Mouse (Mus musculus) hindbrain, postnatal 0 days (tissue): ENCODE results near the gene Ak4. TPM values are rescaled to one million over a fixed set of nuclear protein-coding genes. Genes with fewer than 3 reads are reported as not detected.
A peak's percentile ranks its signal among the peaks of the same experiment; 100 is the strongest.

Experiments used
- ATAC-seq: fragments of 200-750 bp; cut with Nextera tagmentation; 2 replicates; pipeline ENCODE4 v1.8.0; 2017; ENCODE audit warnings: mild to moderate bottlenecking, moderate TSS enrichment, moderate library complexity
- DNase-seq: peaks from one replicate; pipeline ENCODE4 v3.0.0-alpha.2; 2015; ENCODE audit warnings: low spot score
- H3K27ac ChIP-seq: fragments of 300-500 bp; sonication (generic); 2 replicates; pipeline ENCODE4 v1.5.1; 2014; ENCODE audit warnings: mild to moderate bottlenecking
- H3K27me3 ChIP-seq: fragments of 300-500 bp; sonication (generic); 2 replicates; pipeline ENCODE4 v1.6.1; 2014; ENCODE audit warnings: low read length, mixed read lengths; ENCODE audit not compliant: insufficient read depth
- H3K36me3 ChIP-seq: fragments of 300-500 bp; sonication (generic); 2 replicates; pipeline ENCODE4 v1.6.1; 2014; ENCODE audit warnings: low read length, mixed read lengths; ENCODE audit not compliant: insufficient read depth
- H3K4me1 ChIP-seq: fragments of 300-500 bp; sonication (generic); 2 replicates; pipeline ENCODE4 v1.6.1; 2014; ENCODE audit warnings: antibody characterized with exemption, low read length, mixed read lengths; ENCODE audit not compliant: insufficient read depth
- H3K4me2 ChIP-seq: fragments of 300-500 bp; sonication (generic); 2 replicates; pipeline ENCODE4 v1.6.1; 2014; ENCODE audit warnings: low read depth, mild to moderate bottlenecking, low read length, moderate library complexity, mixed read lengths
- H3K4me3 ChIP-seq: fragments of 300-500 bp; sonication (generic); 2 replicates; pipeline ENCODE4 v1.5.1; 2014; ENCODE audit warnings: low read length
- H3K9ac ChIP-seq: fragments of 300-500 bp; sonication (generic); replicated peaks from 2 replicates; pipeline ENCODE4 v1.6.1; 2014; ENCODE audit warnings: mild to moderate bottlenecking, low read length, moderate library complexity, mixed read lengths
- H3K9me3 ChIP-seq: fragments of 300-500 bp; sonication (generic); 2 replicates; pipeline ENCODE4 v1.6.1; 2016; ENCODE audit warnings: low read length, mixed read lengths
- CTCF ChIP-seq: IDR thresholded peaks from 2 replicates; pipeline ENCODE4 v1.5.1; 2016; ENCODE audit warnings: antibody characterized with exemption, control low read depth, low read depth
- WGBS: fragments of 180-500 bp; shearing (Covaris S2); extraction: QIAGEN DNeasy Blood & Tissue Kit; methylation state at CpG from one replicate; pipeline ENCODE4 v1.1.7; 2014; 5-methylcytosine and 5-hydroxymethylcytosine counted together
- polyA plus RNA-seq: library from polyadenylated mRNA; unstranded; fragments of >200 nt; fragmentation: Nextera tagmentation; extraction: Ambion mirVana; gene quantifications from 2 replicates; pipeline ENCODE4 v1.2.1, GENCODE M21; 2015
- total RNA-seq: library from RNA; depleted of rRNA; stranded (reverse); fragments of >200 nt; gene quantifications from 2 replicates; pipeline ENCODE4 v1.2.3, GENCODE M21; 2014

Gene Ak4
- total and polyA plus RNA-seq, 2 experiments from 2014 or later, result 8.4 to 23.6 TPM

DNA sequence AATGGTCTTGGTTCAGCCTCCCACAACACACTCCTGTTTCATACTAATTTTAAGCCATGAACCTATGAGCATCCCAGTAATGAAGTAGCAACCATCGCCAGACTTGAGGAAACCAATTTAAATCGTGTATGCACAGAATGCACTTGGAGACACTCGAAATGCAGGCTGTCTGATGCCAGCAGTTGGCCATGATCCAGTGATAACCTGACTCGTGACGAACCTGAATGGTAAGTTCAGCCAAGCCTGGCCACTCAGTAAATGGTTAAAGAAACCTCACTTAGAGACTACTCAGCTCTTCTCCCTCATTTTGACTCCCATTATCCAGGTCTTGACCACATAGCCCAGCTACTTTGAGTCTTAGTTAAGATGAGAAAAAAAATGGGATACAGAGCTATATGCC lies 50.2 kb downstream of the Ak4 start:
- WGBS, result 63% methylated on average over 5 of the region's 5 CpGs
- Histone ChIP-seq H3K4me1 (no peaks in the 10 kb centered on the region), H3K27ac (no peak overlapping the region), H3K27me3 (no peaks in the 10 kb centered on the region), H3K9me3 (no peaks in the 10 kb centered on the region), H3K4me2 (no peak overlapping the region), H3K4me3 (no peak overlapping the region), H3K36me3 (no peaks in the 10 kb centered on the region), H3K9ac (no peak overlapping the region)
- DNase-seq (no peak), ATAC-seq (no peak)
- TF ChIP-seq CTCF, result no peak

DNA sequence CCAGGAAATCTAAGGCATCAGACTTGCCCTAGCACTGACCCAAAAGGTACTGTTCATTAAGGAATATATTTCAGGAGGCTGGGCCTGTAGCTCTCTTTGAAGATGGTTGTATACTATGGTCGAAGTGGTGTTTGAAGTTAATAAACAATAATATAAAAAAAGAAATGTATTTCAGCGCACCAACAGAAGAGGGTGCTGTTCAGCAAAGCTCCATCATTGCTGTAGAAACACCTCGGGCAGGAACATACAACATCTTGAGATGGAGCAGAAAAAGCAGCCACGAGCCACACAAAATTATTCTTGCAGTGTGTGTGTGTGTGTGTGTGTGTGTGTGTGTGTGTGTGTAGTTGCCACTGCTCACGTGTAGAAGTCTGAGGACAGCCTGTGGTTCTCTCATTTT lies 51.5 kb downstream of the Ak4 start:
- DNase-seq (no peak), ATAC-seq (no peak)
- peak; percentile 56 for TF ChIP-seq CTCF
- no peak overlapping the region for H3K4me3 ChIP-seq
- H3K9me3 ChIP-seq, result no peaks in the 10 kb centered on the region
- no peak overlapping the region for H3K4me2 ChIP-seq
- H3K27ac ChIP-seq, result no peak overlapping the region
- H3K4me1 ChIP-seq, result no peaks in the 10 kb centered on the region
- H3K27me3 ChIP-seq, result no peaks in the 10 kb centered on the region
- WGBS, result 60% methylated on average over 5 of the region's 5 CpGs
- H3K36me3 ChIP-seq, result no peaks in the 10 kb centered on the region
- H3K9ac ChIP-seq, result no peak overlapping the region

DNA sequence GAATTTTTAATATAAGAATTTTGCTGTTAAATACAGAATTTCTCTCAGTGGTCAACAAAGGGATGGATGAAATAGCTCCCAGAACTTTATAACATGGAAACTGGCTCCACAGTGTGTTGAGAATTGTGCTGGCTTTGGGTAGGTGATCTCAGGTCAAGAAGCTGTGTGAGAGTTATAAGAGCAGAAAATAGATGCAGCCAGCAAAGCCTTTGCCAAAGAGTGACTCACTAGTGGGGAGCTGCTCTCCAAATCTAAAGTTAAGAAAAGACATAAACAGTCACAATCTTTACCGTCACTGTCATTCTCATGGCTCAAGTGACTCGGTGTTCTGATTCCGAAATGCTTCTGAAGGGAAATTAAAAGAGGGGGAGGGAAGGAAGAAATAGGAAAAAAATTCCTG lies 53.7 kb downstream of the Ak4 start:
- no peak for TF ChIP-seq CTCF
- no peak overlapping the region for H3K27ac ChIP-seq
- ATAC-seq (no peak), DNase-seq (no peak)
- no peak overlapping the region for H3K9ac ChIP-seq
- H3K4me1 ChIP-seq, result no peaks in the 10 kb centered on the region
- WGBS, result 90% methylated on average over 3 of the region's 3 CpGs
- no peaks in the 10 kb centered on the region for H3K36me3 ChIP-seq
- no peaks in the 10 kb centered on the region for H3K9me3 ChIP-seq
- H3K4me3 ChIP-seq, result no peak overlapping the region
- H3K4me2 ChIP-seq, result no peak overlapping the region
- H3K27me3 ChIP-seq, result no peaks in the 10 kb centered on the region

DNA sequence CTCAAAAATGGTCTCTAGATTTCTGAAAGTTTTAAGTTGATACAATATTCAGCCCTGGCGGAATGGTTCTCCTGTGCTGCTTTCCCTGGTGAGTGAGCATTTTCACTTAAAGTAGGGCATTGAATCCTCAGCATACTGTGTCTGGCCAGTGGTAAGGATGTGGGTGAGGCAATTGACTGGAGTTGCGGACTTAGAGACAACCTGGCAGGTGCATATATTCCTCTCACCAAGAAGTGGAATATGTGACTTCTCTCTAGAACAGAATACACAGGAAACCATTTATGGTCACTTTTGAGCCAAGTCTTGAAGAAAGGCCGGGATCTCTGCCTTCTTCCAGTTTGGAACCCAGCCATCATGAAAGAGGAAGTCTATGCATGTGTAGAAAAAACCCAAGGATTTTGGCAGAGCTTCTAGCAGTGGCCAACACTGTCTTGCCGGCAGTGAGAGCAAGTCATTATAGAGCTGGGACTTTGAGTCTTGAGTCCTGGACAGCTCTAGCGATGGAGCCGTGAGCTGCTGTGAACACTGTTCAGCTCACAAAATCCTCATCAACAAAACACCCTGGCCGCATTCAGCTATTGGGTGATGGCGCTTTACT lies 71.3 kb downstream of the Ak4 start:
- no peak overlapping the region for H3K4me3 ChIP-seq
- no peaks in the 10 kb centered on the region for H3K4me1 ChIP-seq
- DNase-seq (peak; percentile 34), ATAC-seq (no peak)
- H3K27me3 ChIP-seq, result no peaks in the 10 kb centered on the region
- 78% methylated on average over 8 of the region's 8 CpGs for WGBS
- no peak overlapping the region for H3K9ac ChIP-seq
- H3K27ac ChIP-seq, result no peak overlapping the region
- no peak overlapping the region for H3K4me2 ChIP-seq
- H3K36me3 ChIP-seq, result no peaks in the 10 kb centered on the region
- no peaks in the 10 kb centered on the region for H3K9me3 ChIP-seq
- no peak for TF ChIP-seq CTCF

DNA sequence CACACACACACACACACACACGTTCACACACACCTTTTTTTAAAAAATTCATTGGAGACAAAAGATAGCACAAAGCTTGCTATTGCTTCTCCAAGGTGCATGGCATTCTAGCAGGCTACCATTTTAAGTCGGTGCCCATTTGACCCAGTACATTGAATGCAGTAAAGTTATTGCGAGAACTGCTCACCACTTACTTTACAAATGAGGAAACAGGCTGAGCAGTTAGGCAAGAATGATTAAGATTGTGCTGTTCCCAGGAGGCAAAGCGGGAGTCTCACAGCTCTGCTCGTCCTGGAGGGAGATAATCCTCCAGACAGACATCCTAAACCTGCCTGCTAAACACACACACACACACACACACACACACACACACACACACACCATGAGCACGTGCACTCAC lies 72.6 kb downstream of the Ak4 start:
- H3K9me3 ChIP-seq, result no peaks in the 10 kb centered on the region
- H3K9ac ChIP-seq, result no peak overlapping the region
- ATAC-seq, result no peak
- no peak overlapping the region for H3K4me2 ChIP-seq
- H3K36me3 ChIP-seq, result no peaks in the 10 kb centered on the region
- DNase-seq, result no peak
- no peak for TF ChIP-seq CTCF
- H3K27ac ChIP-seq, result no peak overlapping the region
- no peaks in the 10 kb centered on the region for H3K4me1 ChIP-seq
- no peak overlapping the region for H3K4me3 ChIP-seq
- WGBS, result 77% methylated on average over 6 of the region's 6 CpGs
- H3K27me3 ChIP-seq, result no peaks in the 10 kb centered on the region

DNA sequence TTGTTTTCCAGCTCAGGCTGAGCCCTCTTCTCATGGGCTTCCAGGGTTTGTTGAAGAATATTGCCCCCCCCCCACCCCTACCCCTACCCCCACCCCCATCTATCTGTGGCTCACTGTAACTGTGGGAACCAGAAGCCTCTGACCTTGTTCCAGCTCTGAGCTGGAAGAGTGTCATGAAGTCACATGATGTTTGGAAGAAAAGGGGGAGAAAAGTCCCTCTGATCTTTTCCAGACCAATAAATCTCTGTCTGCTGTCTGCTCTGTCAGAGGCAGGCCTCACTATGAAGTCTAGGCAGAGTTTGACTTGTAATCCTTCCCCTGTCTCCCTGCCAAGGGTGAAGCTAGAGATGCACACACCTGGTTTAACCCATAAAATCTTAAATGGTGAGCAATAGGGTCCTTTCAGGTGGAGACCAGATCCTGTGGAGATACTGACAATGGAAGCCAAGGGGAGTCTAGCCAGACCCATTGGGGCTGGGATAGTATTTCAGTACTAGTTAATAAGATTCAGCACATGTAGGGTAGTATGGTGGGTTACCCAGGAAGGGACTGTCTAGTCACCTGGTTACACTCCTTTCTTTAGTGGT lies 74.6 kb downstream of the Ak4 start:
- H3K9ac ChIP-seq, result no peak overlapping the region
- H3K4me2 ChIP-seq, result no peak overlapping the region
- TF ChIP-seq CTCF, result no peak
- DNase-seq (no peak), ATAC-seq (no peak)
- no peaks in the 10 kb centered on the region for H3K4me1 ChIP-seq
- H3K27ac ChIP-seq, result no peak overlapping the region
- no peaks in the 10 kb centered on the region for H3K36me3 ChIP-seq
- no peaks in the 10 kb centered on the region for H3K9me3 ChIP-seq
- H3K27me3 ChIP-seq, result no peaks in the 10 kb centered on the region
- H3K4me3 ChIP-seq, result no peak overlapping the region

DNA sequence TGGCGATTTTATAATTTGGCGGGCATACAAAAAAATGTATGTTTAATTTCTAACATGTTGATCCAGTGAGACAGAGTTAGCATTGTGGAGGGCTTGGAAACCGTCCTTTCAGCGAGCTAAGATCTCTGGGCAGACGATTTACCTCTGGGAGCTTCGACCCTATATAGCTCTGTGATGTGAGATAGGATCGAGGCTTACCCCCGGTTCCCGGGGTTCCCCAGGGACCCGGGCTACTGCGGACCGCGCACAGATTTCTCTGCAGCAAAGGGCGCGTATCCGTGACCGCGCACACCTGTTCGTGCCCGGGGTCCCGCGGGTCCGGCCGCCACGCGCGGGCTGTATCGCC lies 77.1 kb downstream of the Ak4 start:
- peak; percentile 46 for DNase-seq
- no peaks in the 10 kb centered on the region for H3K36me3 ChIP-seq
- ATAC-seq, result no peak; the same call in 1 of the 2 replicates
- TF ChIP-seq CTCF, result no peak
- H3K4me3 ChIP-seq, result peak overlapping the region; percentile 70
- H3K4me1 ChIP-seq, result no peaks in the 10 kb centered on the region
- H3K9ac ChIP-seq, result peak overlapping the region; percentile 67
- peak overlapping the region; percentile 95 for H3K4me2 ChIP-seq
- WGBS, result 3% methylated on average over 28 of the region's 28 CpGs
- H3K27me3 ChIP-seq, result no peaks in the 10 kb centered on the region
- no peaks in the 10 kb centered on the region for H3K9me3 ChIP-seq
- H3K27ac ChIP-seq, result peak overlapping the region; percentile 71
